In genomic region chr3:151838372-151838771, GRCm38 (mm10) we compare ENCODE assay signal across 23 mouse cellular contexts. TPM values are rescaled to one million over a fixed set of nuclear protein-coding genes. Genes with fewer than 3 reads are reported as not detected.
DNase-seq lines count a peak whose midpoint lies in the region; ATAC-seq and TF ChIP-seq lines count a peak whose summit lies in the region.
"Had no signal": no experiment of that assay in that cellular context is flagged by ENCODE, and none has a peak within 500 bp of the region (broad histone marks: within the 10 kb centered on the region; RNA-seq: fewer than 3 reads in every experiment).

No protein-coding gene starts in this region.

- H3K9me3 ChIP-seq in embryonic facial prominence, embryonic 14.5 days (ENCODE audit: control insufficient read depth, low read length) = no peaks in the 10 kb centered on the region
- H3K9me3 ChIP-seq: forebrain, embryonic 12.5 days; heart, embryonic 10.5 days had no signal

- H3K4me1 ChIP-seq in heart, adult 2 months (ENCODE audit: control insufficient read depth, insufficient read depth, low read length) = no peaks in the 10 kb centered on the region
- H3K4me1 ChIP-seq in embryonic facial prominence, embryonic 14.5 days (ENCODE audit: control insufficient read depth, insufficient read depth, low read length) = 0 out of 2 replicates have a peak, but pooled peaks cover 3% of the 10 kb centered on the region
- H3K4me1 ChIP-seq in kidney, adult 2 months (ENCODE audit: control insufficient read depth, insufficient read depth, low read length) = peaks cover 3% of the 10 kb centered on the region; the same call in 1 of the 2 replicates

- no peak for TF ChIP-seq CTCF in heart, adult 2 months (IDR thresholded peaks at IDR 0.05)
- no peak for TF ChIP-seq CTCF in kidney, adult 2 months (conservative IDR thresholded peaks at IDR 0.05; ENCODE audit: insufficient read depth, insufficient read length, low read depth, low read length)

- TF ChIP-seq POLR2A in heart, adult 2 months (IDR thresholded peaks at IDR 0.05; ENCODE audit: insufficient read depth, low read depth, low read length) = no peak
- no peak for TF ChIP-seq POLR2A in kidney, adult 2 months (IDR thresholded peaks at IDR 0.05; ENCODE audit: low read depth, low read length)

- no peak for ATAC-seq in embryonic facial prominence, embryonic 14.5 days (ENCODE audit: low read depth)
- ATAC-seq: activated CD4-positive, CD25-positive, alpha-beta regulatory T cell, adult 4 months had no signal

- intact Hi-C loops in heart, adult 2 months (cut with DNase I) = loop anchor here (5.0 kb wide), 1 partner anchor 99 kb away; no protein-coding TSS in a partner anchor

- no peak overlapping the region for H3K27ac ChIP-seq in heart, adult 2 months
- H3K27ac ChIP-seq in embryonic facial prominence, embryonic 14.5 days (replicated peaks; ENCODE audit: low read depth, low read length) = no peak overlapping the region
- peak overlapping the region; percentile 62 for H3K27ac ChIP-seq in kidney, adult 2 months (ENCODE audit: insufficient read depth, low read depth, low read length)
- H3K27ac ChIP-seq: forebrain, embryonic 12.5 days; heart, embryonic 10.5 days; layer of hippocampus, adult 2 months had no signal

- H3K4me2 ChIP-seq in embryonic facial prominence, embryonic 14.5 days (ENCODE audit: low read depth, low read length) = peak overlapping the region; percentile 81

- H3K36me3 ChIP-seq in heart, adult 2 months (ENCODE audit: control insufficient read depth, insufficient read depth, low read length) = no peaks in the 10 kb centered on the region
- H3K36me3 ChIP-seq in embryonic facial prominence, embryonic 14.5 days (ENCODE audit: control insufficient read depth, insufficient read depth, low read length) = no peaks in the 10 kb centered on the region
- no peaks in the 10 kb centered on the region for H3K36me3 ChIP-seq in kidney, adult 2 months (ENCODE audit: control insufficient read depth, insufficient read depth, low read length)
- H3K36me3 ChIP-seq: forebrain, embryonic 12.5 days; G1E; heart, embryonic 10.5 days had no signal

- no peak overlapping the region for H3K9ac ChIP-seq in heart, adult 2 months (ENCODE audit: low read depth, low read length)
- no peak overlapping the region for H3K9ac ChIP-seq in embryonic facial prominence, embryonic 14.5 days (ENCODE audit: low read depth, low read length)

- 63% methylated on average over 6 of the region's 6 CpGs for whole genome bisulfite sequencing in heart, adult 2 months
- WGBS in embryonic facial prominence, embryonic 14.5 days = 51% methylated on average over 6 of the region's 6 CpGs
- WGBS in kidney, adult 2 months = 19% methylated on average over 6 of the region's 6 CpGs

- no peak overlapping the region for H3K4me3 ChIP-seq in heart, adult 2 months
- no peak overlapping the region for H3K4me3 ChIP-seq in embryonic facial prominence, embryonic 14.5 days (ENCODE audit: low read depth, low read length)
- H3K4me3 ChIP-seq in kidney, adult 2 months (ENCODE audit: insufficient read depth, low read depth, low read length) = peak overlapping the region; percentile 21; the same call in 1 of the 2 replicates
- H3K4me3 ChIP-seq: layer of hippocampus, adult 2 months had no signal

- no peaks in the 10 kb centered on the region for H3K27me3 ChIP-seq in heart, adult 2 months (ENCODE audit: control insufficient read depth, insufficient read depth, low read length)
- peaks cover 3% of the 10 kb centered on the region; the same call in 1 of the 2 replicates for H3K27me3 ChIP-seq in embryonic facial prominence, embryonic 14.5 days (replicated peaks; ENCODE audit: control insufficient read depth, insufficient read depth, low read length)
- no peaks in the 10 kb centered on the region for H3K27me3 ChIP-seq in kidney, adult 2 months (replicated peaks; ENCODE audit: control insufficient read depth, insufficient read depth, low read length)

- H3K79me2 ChIP-seq in heart, adult 2 months (replicated peaks; ENCODE audit: control insufficient read depth, insufficient read depth, low read length) = no peaks in the 10 kb centered on the region

- TF ChIP-seq EP300 in heart, adult 2 months (IDR thresholded peaks at IDR 0.05; ENCODE audit: insufficient read depth, low read depth, low read length) = no peak

- peak; percentile 55 for DNase-seq in heart, adult 11 months
- no peak for DNase-seq in heart, adult 2 months
- no peak for DNase-seq in embryonic facial prominence, embryonic 14.5 days (ENCODE audit: low spot score)
- DNase-seq in kidney, adult 2 months = peak; percentile 85
- DNase-seq in kidney, postnatal 14 days = peak; percentile 63
- no peak for DNase-seq in thymus, postnatal 14 days
- DNase-seq in left cerebral cortex, adult 8-10 months (ENCODE audit: low spot score in 2 of 2) = no peak
- DNase-seq in heart, adult 8-10 months (ENCODE audit: low spot score) = no peak
- DNase-seq: adrenal gland, postnatal 25 days; cerebellum, adult 11-12 months; cerebellum, postnatal 25 days; gastrocnemius, postnatal 25 days; layer of hippocampus, postnatal 36 days; left cerebral cortex, postnatal 4 days; lung, adult 2 months; lung, postnatal 36 days; right cerebral cortex, postnatal 4 days; thymus, adult 2 months had no signal

RNA-seq across cellular contexts. Expression of gene Ptgfr, which starts 0.9 kb away (rescaled TPM):
- 1 to 10 TPM; 3.3 to 3.4 TPM for total RNA-seq in heart, adult 2 months (2021)
- polyA plus RNA-seq in heart, adult 2 months (2012; rRNA removed) = 7.8 and 17.4 TPM in 2 replicates
- 9.2 and 10.2 TPM in 2 replicates for polyA plus RNA-seq in embryonic facial prominence, embryonic 14.5 days (2014; fragmentation: Nextera tagmentation; extraction: Ambion mirVana)
- polyA plus RNA-seq in kidney, adult 2 months (2012; rRNA removed) = 9.4 and 9.6 TPM in 2 replicates
- total RNA-seq in left cerebral cortex, adult 8-10 months (2022) = under 1 TPM; 0.57 to 1.00 (median 0.73) TPM
- total RNA-seq in heart, adult 8-10 months (2022) = 1 to 10 TPM; 2.4 to 6.7 (median 3.9) TPM
- total RNA-seq: adrenal gland, postnatal 25 days had no signal
- polyA plus RNA-seq: activated CD4-positive, CD25-positive, alpha-beta regulatory T cell, adult 4 months; G1E had no signal

Comparison
In these comparisons a context has a peak if more than half of its experiments do, and no peak if none do; other contexts are left out.
1. DNase-seq: peak in heart, adult 11 months (single experiment), kidney, adult 2 months (single experiment) and kidney, postnatal 14 days (single experiment); none in heart, adult 2 months (0 of 2), embryonic facial prominence, embryonic 14.5 days (single experiment), thymus, postnatal 14 days (single experiment), left cerebral cortex, adult 8-10 months (0 of 2) and heart, adult 8-10 months (single experiment).